Comparison of ENCODE assay signal across 9 mouse cellular contexts in genomic region chr1:53824446-53825337, GRCm38 (mm10). TPM values are rescaled to one million over a fixed set of nuclear protein-coding genes. Genes with fewer than 3 reads are reported as not detected.
DNase-seq lines count a peak whose midpoint lies in the region; ATAC-seq and TF ChIP-seq lines count a peak whose summit lies in the region.
"Had no signal": no experiment of that assay in that cellular context is flagged by ENCODE, and none has a peak within 500 bp of the region (broad histone marks: within the 10 kb centered on the region; RNA-seq: fewer than 3 reads in every experiment).

No protein-coding gene starts in this region.

- H3K79me2 ChIP-seq in myocyte (ENCODE audit: control insufficient read depth, insufficient read depth) = no peaks in the 10 kb centered on the region

- no peak overlapping the region for H3ac ChIP-seq in myocyte (ENCODE audit: control insufficient read depth, insufficient read length)

- H3K27me3 ChIP-seq in hindbrain, embryonic 11.5 days (ENCODE audit: control insufficient read depth, insufficient read depth, low read length) = no peaks in the 10 kb centered on the region
- H3K27me3 ChIP-seq in hindbrain, embryonic 10.5 days (ENCODE audit: insufficient read depth, poor library complexity, severe bottlenecking) = no peaks in the 10 kb centered on the region
- no peaks in the 10 kb centered on the region for H3K27me3 ChIP-seq in midbrain, embryonic 15.5 days (replicated peaks)
- H3K27me3 ChIP-seq in midbrain, embryonic 11.5 days (ENCODE audit: control insufficient read depth, insufficient read depth, low read length) = no peaks in the 10 kb centered on the region; the same call in 1 of the 2 replicates
- H3K27me3 ChIP-seq in myocyte (ENCODE audit: control insufficient read depth, insufficient read depth, insufficient read length) = no peaks in the 10 kb centered on the region
- H3K27me3 ChIP-seq: megakaryocyte, embryonic 14.5 days had no signal

- no peak overlapping the region for H3K4me2 ChIP-seq in hindbrain, embryonic 11.5 days (replicated peaks; ENCODE audit: low read depth, low read length)
- no peak overlapping the region for H3K4me2 ChIP-seq in midbrain, embryonic 15.5 days
- H3K4me2 ChIP-seq in midbrain, embryonic 11.5 days = no peak overlapping the region
- peak overlapping the region; percentile 71 for H3K4me2 ChIP-seq in myocyte (ENCODE audit: low read depth)

- DNase-seq in hindbrain, embryonic 11.5 days (ENCODE audit: low spot score) = no peak
- DNase-seq in hindbrain, embryonic 10.5 days (ENCODE audit: low spot score) = no peak
- no peak for DNase-seq in midbrain, embryonic 11.5 days (ENCODE audit: low spot score, missing footprints)
- no peak for DNase-seq in urinary bladder, postnatal 14 days (ENCODE audit: low spot score)
- DNase-seq in kidney, postnatal 25 days = no peak

- H3K4me3 ChIP-seq in hindbrain, embryonic 11.5 days (ENCODE audit: low read depth, low read length) = no peak overlapping the region
- no peak overlapping the region for H3K4me3 ChIP-seq in hindbrain, embryonic 10.5 days
- no peak overlapping the region for H3K4me3 ChIP-seq in midbrain, embryonic 15.5 days
- H3K4me3 ChIP-seq in midbrain, embryonic 11.5 days (ENCODE audit: low read depth, low read length) = no peak overlapping the region
- H3K4me3 ChIP-seq in brown adipose tissue, adult 24 weeks (ENCODE audit: insufficient read depth, low read depth, low read length) = no peak overlapping the region
- no peak overlapping the region for H3K4me3 ChIP-seq in myocyte

- TF ChIP-seq POLR2A in myocyte (IDR thresholded peaks at IDR 0.05; ENCODE audit: insufficient read length, low read depth) = no peak

- ATAC-seq in hindbrain, embryonic 11.5 days (ENCODE audit: low FRiP score) = peak; percentile 20; the same call in 1 of the 2 replicates
- ATAC-seq in midbrain, embryonic 15.5 days (replicated peaks) = peak; percentile 32; the same call in 1 of the 2 replicates
- no peak for ATAC-seq in midbrain, embryonic 11.5 days (ENCODE audit: low FRiP score)

- H3K4me1 ChIP-seq in hindbrain, embryonic 11.5 days (replicated peaks; ENCODE audit: control insufficient read depth, insufficient read depth, low read length) = 0 out of 2 replicates have a peak, but pooled peaks cover 2% of the 10 kb centered on the region
- peaks cover 18% of the 10 kb centered on the region for H3K4me1 ChIP-seq in hindbrain, embryonic 10.5 days (replicated peaks)
- peaks cover 12% of the 10 kb centered on the region for H3K4me1 ChIP-seq in midbrain, embryonic 15.5 days
- H3K4me1 ChIP-seq in midbrain, embryonic 11.5 days (ENCODE audit: control insufficient read depth, insufficient read depth, low read length) = peaks cover 11% of the 10 kb centered on the region
- H3K4me1 ChIP-seq in brown adipose tissue, adult 24 weeks (ENCODE audit: control insufficient read depth, insufficient read depth, insufficient read length, low read length) = peaks cover 8% of the 10 kb centered on the region

- H3K9ac ChIP-seq in hindbrain, embryonic 11.5 days (ENCODE audit: low read depth, low read length) = no peak overlapping the region
- no peak overlapping the region for H3K9ac ChIP-seq in midbrain, embryonic 15.5 days
- no peak overlapping the region for H3K9ac ChIP-seq in midbrain, embryonic 11.5 days (ENCODE audit: low read length)

- 81% methylated on average over 9 of the region's 9 CpGs for WGBS in hindbrain, embryonic 11.5 days
- 87% methylated on average over 9 of the region's 9 CpGs for WGBS in hindbrain, embryonic 10.5 days
- 72% methylated on average over 9 of the region's 9 CpGs for WGBS in midbrain, embryonic 15.5 days
- WGBS in midbrain, embryonic 11.5 days = 72% methylated on average over 9 of the region's 9 CpGs

- no peaks in the 10 kb centered on the region for H3K36me3 ChIP-seq in hindbrain, embryonic 11.5 days (ENCODE audit: control insufficient read depth, insufficient read depth, low read length)
- H3K36me3 ChIP-seq in hindbrain, embryonic 10.5 days = 0 out of 2 replicates have a peak, but pooled peaks cover 5% of the 10 kb centered on the region
- no peaks in the 10 kb centered on the region for H3K36me3 ChIP-seq in midbrain, embryonic 15.5 days (replicated peaks)
- H3K36me3 ChIP-seq in midbrain, embryonic 11.5 days (ENCODE audit: control insufficient read depth, insufficient read depth, low read length) = no peaks in the 10 kb centered on the region
- H3K36me3 ChIP-seq in myocyte (ENCODE audit: control insufficient read depth, insufficient read depth) = no peaks in the 10 kb centered on the region

- H3K9me3 ChIP-seq in hindbrain, embryonic 11.5 days (ENCODE audit: control insufficient read depth, low read length) = no peaks in the 10 kb centered on the region
- no peaks in the 10 kb centered on the region for H3K9me3 ChIP-seq in hindbrain, embryonic 10.5 days
- no peaks in the 10 kb centered on the region for H3K9me3 ChIP-seq in midbrain, embryonic 15.5 days
- no peaks in the 10 kb centered on the region for H3K9me3 ChIP-seq in midbrain, embryonic 11.5 days (ENCODE audit: control insufficient read depth, low read length)
- H3K9me3 ChIP-seq: megakaryocyte, embryonic 14.5 days had no signal

- no peak overlapping the region for H3K27ac ChIP-seq in hindbrain, embryonic 11.5 days (ENCODE audit: low read depth, low read length)
- H3K27ac ChIP-seq in hindbrain, embryonic 10.5 days = no peak overlapping the region
- H3K27ac ChIP-seq in midbrain, embryonic 15.5 days = no peak overlapping the region
- no peak overlapping the region for H3K27ac ChIP-seq in midbrain, embryonic 11.5 days (ENCODE audit: low read depth, low read length)
- H3K27ac ChIP-seq in brown adipose tissue, adult 24 weeks (replicated peaks; ENCODE audit: low read depth, low read length) = 0 out of 2 replicates have a peak overlapping the region, but pooled peaks have one; percentile 69

TF ChIP-seq in myocyte, 11 proteins besides CTCF, POLR2A, EP300 and RAD21:
- TF ChIP-seq USF1 (IDR thresholded peaks at IDR 0.05; ENCODE audit: low read depth) = no peak
- no peak for TF ChIP-seq MAX (IDR thresholded peaks at IDR 0.05; ENCODE audit: low read depth)
- TF ChIP-seq CEBPB (IDR thresholded peaks at IDR 0.05; ENCODE audit: insufficient read depth, poor library complexity, severe bottlenecking) = no peak
- no peak for TF ChIP-seq TCF3 (IDR thresholded peaks at IDR 0.05; ENCODE audit: insufficient read length, low read depth)

RNA-seq across cellular contexts. Expression of gene Stk17b, which starts 39.7 kb away (rescaled TPM):
- polyA plus RNA-seq in hindbrain, embryonic 11.5 days (2014; fragmentation: Nextera tagmentation; extraction: Ambion mirVana) = 11.1 and 12.4 TPM in 2 replicates
- polyA plus RNA-seq in hindbrain, embryonic 10.5 days (2016; fragmentation: Nextera tagmentation; extraction: Ambion mirVana) = 7.5 and 9.0 TPM in 2 replicates
- polyA plus RNA-seq in midbrain, embryonic 15.5 days (2015; fragmentation: Nextera tagmentation; extraction: Ambion mirVana) = 3.4 and 5.3 TPM in 2 replicates
- 9.9 and 10.0 TPM in 2 replicates for polyA plus RNA-seq in midbrain, embryonic 11.5 days (2014; fragmentation: Nextera tagmentation; extraction: Ambion mirVana)
- 13.5 and 13.9 TPM in 2 replicates for polyA plus RNA-seq in brown adipose tissue, adult 24 weeks (2012; ENCODE audit: insufficient read depth, insufficient read length, missing spikeins)
- polyA plus RNA-seq in myocyte (2012; fragmentation: generic; extraction: Trizol) = 28.4 TPM
